Comparison of ENCODE assay signal across 10 mouse cellular contexts in genomic region chr2:153084261-153084976, GRCm38 (mm10). TPM values are rescaled to one million over a fixed set of nuclear protein-coding genes. Genes with fewer than 3 reads are reported as not detected.
DNase-seq lines count a peak whose midpoint lies in the region; ATAC-seq lines count a peak whose summit lies in the region.
"Had no signal": no experiment of that assay in that cellular context is flagged by ENCODE, and none has a peak within 500 bp of the region (broad histone marks: within the 10 kb centered on the region; RNA-seq: fewer than 3 reads in every experiment).

No protein-coding gene starts in this region.

- H3K9ac ChIP-seq in liver, embryonic 12.5 days = no peak overlapping the region
- H3K9ac ChIP-seq in liver, embryonic 15.5 days = no peak overlapping the region
- H3K9ac ChIP-seq: limb, embryonic 15.5 days had no signal

- H3K27ac ChIP-seq in liver, embryonic 12.5 days = peak overlapping the region; percentile 27; the same call in 1 of the 2 replicates
- peak overlapping the region; percentile 61 for H3K27ac ChIP-seq in liver, embryonic 15.5 days (replicated peaks)
- no peak overlapping the region for H3K27ac ChIP-seq in limb, embryonic 10.5 days
- H3K27ac ChIP-seq: limb, embryonic 15.5 days had no signal

- no peak overlapping the region for H3K4me3 ChIP-seq in liver, embryonic 12.5 days
- no peak overlapping the region for H3K4me3 ChIP-seq in liver, embryonic 15.5 days (replicated peaks)
- H3K4me3 ChIP-seq in limb, embryonic 10.5 days = no peak overlapping the region
- H3K4me3 ChIP-seq: limb, embryonic 15.5 days had no signal

- H3K4me1 ChIP-seq in liver, embryonic 12.5 days = 0 out of 2 replicates have a peak, but pooled peaks cover 5% of the 10 kb centered on the region
- H3K4me1 ChIP-seq in liver, embryonic 15.5 days (replicated peaks) = peaks cover 8% of the 10 kb centered on the region
- H3K4me1 ChIP-seq in limb, embryonic 10.5 days = no peaks in the 10 kb centered on the region
- H3K4me1 ChIP-seq: limb, embryonic 15.5 days had no signal

- ATAC-seq in liver, embryonic 12.5 days = peak; percentile 46; the same call in 1 of the 2 replicates
- peak; percentile 56 for ATAC-seq in liver, embryonic 15.5 days (ENCODE audit: insufficient read depth)

- no peaks in the 10 kb centered on the region for H3K36me3 ChIP-seq in liver, embryonic 12.5 days
- H3K36me3 ChIP-seq in liver, embryonic 15.5 days (replicated peaks) = no peaks in the 10 kb centered on the region
- no peaks in the 10 kb centered on the region for H3K36me3 ChIP-seq in splenic B cell, adult 2 months (ENCODE audit: control insufficient read depth, insufficient read depth, low read length, poor library complexity, severe bottlenecking)
- H3K36me3 ChIP-seq in limb, embryonic 10.5 days = no peaks in the 10 kb centered on the region
- H3K36me3 ChIP-seq: limb, embryonic 15.5 days had no signal

- peak; percentile 1 for DNase-seq in cerebellum, adult 9-11 months
- DNase-seq in cerebellum, adult 8-10 months = no peak
- no peak for DNase-seq in liver
- peak; percentile 77 for DNase-seq in splenic B cell, adult 2 months (ENCODE audit: low read depth, low spot score)
- DNase-seq in limb, embryonic 10.5 days (ENCODE audit: low spot score) = no peak
- DNase-seq in right cerebral cortex, postnatal 36 days (ENCODE audit: low spot score in 2 of 2) = no peak
- DNase-seq: adrenal gland, postnatal 10 days had no signal

- H3K4me2 ChIP-seq in liver, embryonic 12.5 days = no peak overlapping the region
- H3K4me2 ChIP-seq in liver, embryonic 15.5 days = no peak overlapping the region
- H3K4me2 ChIP-seq: limb, embryonic 15.5 days had no signal

- no peaks in the 10 kb centered on the region for H3K27me3 ChIP-seq in liver, embryonic 12.5 days (replicated peaks)
- no peaks in the 10 kb centered on the region for H3K27me3 ChIP-seq in liver, embryonic 15.5 days
- no peaks in the 10 kb centered on the region for H3K27me3 ChIP-seq in splenic B cell, adult 2 months (ENCODE audit: control insufficient read depth, insufficient read depth, low read length, poor library complexity, severe bottlenecking)
- H3K27me3 ChIP-seq in limb, embryonic 10.5 days (ENCODE audit: low read depth, poor library complexity, severe bottlenecking) = no peaks in the 10 kb centered on the region
- H3K27me3 ChIP-seq: limb, embryonic 15.5 days had no signal

- WGBS in liver, embryonic 12.5 days (ENCODE audit: insufficient replicate concordance) = 40% methylated on average over 7 of the region's 7 CpGs
- 41% methylated on average over 7 of the region's 7 CpGs for WGBS in liver, embryonic 15.5 days (ENCODE audit: insufficient replicate concordance)
- 72% methylated on average over 7 of the region's 7 CpGs for WGBS in limb, embryonic 10.5 days

- H3K9me3 ChIP-seq in liver, embryonic 12.5 days (replicated peaks) = no peaks in the 10 kb centered on the region
- H3K9me3 ChIP-seq in liver, embryonic 15.5 days (replicated peaks) = no peaks in the 10 kb centered on the region
- H3K9me3 ChIP-seq in limb, embryonic 10.5 days (replicated peaks) = no peaks in the 10 kb centered on the region
- H3K9me3 ChIP-seq: limb, embryonic 15.5 days had no signal

RNA-seq across cellular contexts. Expression of gene Ccm2l, which starts 18.7 kb away (rescaled TPM):
- polyA plus RNA-seq in liver, embryonic 12.5 days (2016; fragmentation: Nextera tagmentation; extraction: Ambion mirVana) = 2.1 and 2.6 TPM in 2 replicates
- polyA plus RNA-seq in liver, embryonic 15.5 days (2015; fragmentation: Nextera tagmentation; extraction: Ambion mirVana) = 0.59 and 0.92 TPM in 2 replicates
- 1.5 and 1.7 TPM in 2 replicates for polyA plus RNA-seq in limb, embryonic 10.5 days (2016; fragmentation: Nextera tagmentation; extraction: Ambion mirVana)

RNA-seq across cellular contexts. Expression of gene Hck, which starts 23.8 kb away (rescaled TPM):
- 5.6 and 6.5 TPM in 2 replicates for polyA plus RNA-seq in liver, embryonic 12.5 days (2016; fragmentation: Nextera tagmentation; extraction: Ambion mirVana)
- 11.4 and 12.7 TPM in 2 replicates for polyA plus RNA-seq in liver, embryonic 15.5 days (2015; fragmentation: Nextera tagmentation; extraction: Ambion mirVana)
- 0.88 and 1.1 TPM in 2 replicates for polyA plus RNA-seq in limb, embryonic 10.5 days (2016; fragmentation: Nextera tagmentation; extraction: Ambion mirVana)

RNA-seq across cellular contexts. Expression of gene Xkr7, which starts 52.8 kb away (rescaled TPM):
- polyA plus RNA-seq in liver, embryonic 12.5 days (2016; fragmentation: Nextera tagmentation; extraction: Ambion mirVana) = not detected in 2 replicates
- polyA plus RNA-seq in liver, embryonic 15.5 days (2015; fragmentation: Nextera tagmentation; extraction: Ambion mirVana) = not detected in 2 replicates
- not detected in 2 replicates for polyA plus RNA-seq in limb, embryonic 10.5 days (2016; fragmentation: Nextera tagmentation; extraction: Ambion mirVana)
- polyA plus RNA-seq: limb, embryonic 15.5 days had no signal

Comparison
In these comparisons a context has a peak if more than half of its experiments do, and no peak if none do; other contexts are left out.
1. DNase-seq: peak in cerebellum, adult 9-11 months (single experiment) and splenic B cell, adult 2 months (single experiment); none in cerebellum, adult 8-10 months (single experiment), liver (single experiment), limb, embryonic 10.5 days (single experiment) and right cerebral cortex, postnatal 36 days (0 of 2).